Mouse (Mus musculus) myocyte (in vitro differentiated cells): ENCODE results near the gene Yipf2.

ENCODE experiments used
- CEBPB ChIP-seq: IDR thresholded peaks from 2 replicates; pipeline ENCODE4 v1.6.1; 2011; ENCODE audit warnings: mild to moderate bottlenecking, moderate library complexity; ENCODE audit not compliant: poor library complexity, insufficient read depth, severe bottlenecking
- E2F4 ChIP-seq: IDR thresholded peaks from one replicate; pipeline ENCODE4 v1.6.1; 2011; ENCODE audit warnings: mild to moderate bottlenecking, control low read depth, moderate library complexity; ENCODE audit not compliant: insufficient read depth
- MYOD1 ChIP-seq, 3 experiments: IDR thresholded peaks; one replicate each; pipeline ENCODE4 v1.6.1; 2011; ENCODE audit warnings: control low read depth in 2 of 3, low read depth in 2 of 3, mild to moderate bottlenecking in 2 of 3, moderate library complexity in 1 of 3; ENCODE audit not compliant: insufficient read length in 2 of 3, control insufficient read depth in 1 of 3
- POLR2A ChIP-seq: IDR thresholded peaks from one replicate; pipeline ENCODE4 v1.6.1; 2011; ENCODE audit warnings: low read depth, mild to moderate bottlenecking, control low read depth, moderate library complexity; ENCODE audit not compliant: insufficient read length
- POLR2AphosphoS2 ChIP-seq: IDR thresholded peaks from one replicate; pipeline ENCODE4 v1.6.1; 2011; ENCODE audit warnings: low read depth, control low read depth; ENCODE audit not compliant: insufficient read length
- USF1 ChIP-seq: IDR thresholded peaks from one replicate; pipeline ENCODE4 v1.6.1; 2011; ENCODE audit warnings: low read depth, mild to moderate bottlenecking, control low read depth, moderate library complexity

DNA sequence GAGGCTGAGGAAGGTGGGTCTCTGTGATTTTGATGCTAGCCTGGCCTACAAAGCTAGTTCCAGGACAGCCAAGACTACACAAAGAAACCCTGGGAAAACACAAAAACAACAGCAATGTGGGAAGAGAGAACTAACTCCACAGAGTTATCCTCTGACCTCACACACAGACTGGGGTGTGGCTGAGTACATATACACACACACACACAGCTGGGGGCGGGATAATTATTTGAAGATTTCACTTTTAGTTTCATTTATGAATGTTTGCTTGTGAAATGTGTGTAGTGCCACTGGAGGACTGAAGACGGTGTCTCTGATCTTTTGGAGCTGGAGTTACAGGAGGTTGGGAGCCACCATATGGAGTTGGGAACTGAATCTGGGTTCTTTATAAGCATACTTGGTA lies 8.4 kb upstream of the Yipf2 start:
- TF ChIP-seq POLR2A, result no peak
- TF ChIP-seq MYOD1 (IDR thresholded peaks at IDR 0.05; ENCODE audit: control insufficient read depth in 1 of 3, insufficient read length in 2 of 3, low read depth in 2 of 3), result no peak
- no peak for TF ChIP-seq USF1
- TF ChIP-seq E2F4, result no peak
- no peak for TF ChIP-seq CEBPB
- TF ChIP-seq POLR2AphosphoS2, result no peak
